8 mouse cellular contexts compared by ENCODE assay signal in genomic region chr8:61760190-61760578, GRCm38 (mm10).
DNase-seq lines count a peak whose midpoint lies in the region; ATAC-seq and TF ChIP-seq lines count a peak whose summit lies in the region.

No protein-coding gene starts in this region.

- DNase-seq in layer of hippocampus, adult 2 months (ENCODE audit: low spot score in 2 of 2) = no peak
- DNase-seq in layer of hippocampus, adult 9-11 months = no peak
- DNase-seq in frontal cortex, postnatal 36 days (ENCODE audit: low spot score in 2 of 2) = no peak
- DNase-seq in left cerebral cortex, adult 18-20 months (ENCODE audit: low spot score in 2 of 2) = no peak
- DNase-seq in adrenal gland, postnatal 14 days = no peak

- H3K4me1 ChIP-seq in embryonic facial prominence, embryonic 15.5 days = peaks cover 30% of the 10 kb centered on the region
- H3K4me1 ChIP-seq in intestine, postnatal 0 days (replicated peaks; ENCODE audit: control insufficient read depth, insufficient read depth, low read length) = no peaks in the 10 kb centered on the region
- no peaks in the 10 kb centered on the region; the same call in none of the 2 replicates for H3K4me1 ChIP-seq in neural tube, embryonic 14.5 days (ENCODE audit: control insufficient read depth, insufficient read depth, low read length)

- H3K9ac ChIP-seq in embryonic facial prominence, embryonic 15.5 days = peak overlapping the region; percentile 80
- H3K9ac ChIP-seq in intestine, postnatal 0 days (ENCODE audit: low read depth, low read length) = peak overlapping the region; percentile 55; the same call in 1 of the 2 replicates
- H3K9ac ChIP-seq in neural tube, embryonic 14.5 days (replicated peaks; ENCODE audit: low read depth, low read length) = peak overlapping the region; percentile 50

- H3K9me3 ChIP-seq in embryonic facial prominence, embryonic 15.5 days (replicated peaks) = no peaks in the 10 kb centered on the region
- H3K9me3 ChIP-seq in intestine, postnatal 0 days (ENCODE audit: control insufficient read depth) = no peaks in the 10 kb centered on the region
- no peaks in the 10 kb centered on the region for H3K9me3 ChIP-seq in neural tube, embryonic 14.5 days (ENCODE audit: control insufficient read depth, low read length)

- H3K4me2 ChIP-seq in embryonic facial prominence, embryonic 15.5 days (replicated peaks) = peak overlapping the region; percentile 63
- peak overlapping the region; percentile 97 for H3K4me2 ChIP-seq in intestine, postnatal 0 days (replicated peaks; ENCODE audit: low read depth)
- H3K4me2 ChIP-seq in neural tube, embryonic 14.5 days (ENCODE audit: low read depth, low read length) = peak overlapping the region; percentile 93

- no peak for TF ChIP-seq CTCF in layer of hippocampus, adult 2 months (conservative IDR thresholded peaks at IDR 0.05)
- no peak for TF ChIP-seq CTCF in intestine, postnatal 0 days (IDR thresholded peaks at IDR 0.05; ENCODE audit: low read depth)

- H3K27ac ChIP-seq in layer of hippocampus, adult 2 months = no peak overlapping the region
- H3K27ac ChIP-seq in embryonic facial prominence, embryonic 15.5 days (replicated peaks) = peak overlapping the region; percentile 92
- no peak overlapping the region for H3K27ac ChIP-seq in intestine, postnatal 0 days (ENCODE audit: low read depth, low read length)
- H3K27ac ChIP-seq in neural tube, embryonic 14.5 days (ENCODE audit: low read depth, low read length) = no peak overlapping the region

- H3K27me3 ChIP-seq in embryonic facial prominence, embryonic 15.5 days = no peaks in the 10 kb centered on the region
- H3K27me3 ChIP-seq in intestine, postnatal 0 days (replicated peaks; ENCODE audit: control insufficient read depth, insufficient read depth, low read length) = no peaks in the 10 kb centered on the region; the same call in 1 of the 2 replicates
- H3K27me3 ChIP-seq in neural tube, embryonic 14.5 days (ENCODE audit: control insufficient read depth, insufficient read depth, low read length) = no peaks in the 10 kb centered on the region

- WGBS in embryonic facial prominence, embryonic 15.5 days = 8% methylated on average over 8 of the region's 8 CpGs
- WGBS in intestine, postnatal 0 days = 24% methylated on average over 8 of the region's 8 CpGs
- 11% methylated on average over 8 of the region's 8 CpGs for WGBS in neural tube, embryonic 14.5 days

- no peak for ATAC-seq in embryonic facial prominence, embryonic 15.5 days (ENCODE audit: insufficient number of reproducible peaks, low FRiP score, low TSS enrichment, low read depth)
- ATAC-seq in intestine, postnatal 0 days = 0 out of 2 replicates have a peak, but pooled peaks have one; percentile 8
- peak; percentile 59; the same call in 1 of the 2 replicates for ATAC-seq in neural tube, embryonic 14.5 days (ENCODE audit: low read depth)

- no peaks in the 10 kb centered on the region for H3K36me3 ChIP-seq in embryonic facial prominence, embryonic 15.5 days
- no peaks in the 10 kb centered on the region for H3K36me3 ChIP-seq in intestine, postnatal 0 days (ENCODE audit: control insufficient read depth, insufficient read depth)
- H3K36me3 ChIP-seq in neural tube, embryonic 14.5 days (ENCODE audit: control insufficient read depth, insufficient read depth, low read length) = no peaks in the 10 kb centered on the region

- peak overlapping the region; percentile 50; the same call in 1 of the 2 replicates for H3K4me3 ChIP-seq in layer of hippocampus, adult 2 months
- H3K4me3 ChIP-seq in embryonic facial prominence, embryonic 15.5 days (replicated peaks) = peak overlapping the region; percentile 63
- peak overlapping the region; percentile 49 for H3K4me3 ChIP-seq in intestine, postnatal 0 days (ENCODE audit: low read depth, low read length)
- peak overlapping the region; percentile 52 for H3K4me3 ChIP-seq in neural tube, embryonic 14.5 days (ENCODE audit: low read depth, low read length)
